Mouse (Mus musculus) myocyte (in vitro differentiated cells): Measurements from ENCODE around the gene Itga3.

Experiments used
- E2F4 ChIP-seq: IDR thresholded peaks from one replicate; pipeline ENCODE4 v1.6.1; 2011; ENCODE audit warnings: mild to moderate bottlenecking, control low read depth, moderate library complexity; ENCODE audit not compliant: insufficient read depth
- MAX ChIP-seq: IDR thresholded peaks from one replicate; pipeline ENCODE4 v1.6.1; 2011; ENCODE audit warnings: low read depth, mild to moderate bottlenecking, control low read depth
- MYOD1 ChIP-seq, 3 experiments: IDR thresholded peaks; one replicate each; pipeline ENCODE4 v1.6.1; 2011; ENCODE audit warnings: control low read depth in 2 of 3, low read depth in 2 of 3, mild to moderate bottlenecking in 2 of 3, moderate library complexity in 1 of 3; ENCODE audit not compliant: insufficient read length in 2 of 3, control insufficient read depth in 1 of 3
- POLR2A ChIP-seq: IDR thresholded peaks from one replicate; pipeline ENCODE4 v1.6.1; 2011; ENCODE audit warnings: low read depth, mild to moderate bottlenecking, control low read depth, moderate library complexity; ENCODE audit not compliant: insufficient read length
- POLR2AphosphoS2 ChIP-seq: IDR thresholded peaks from one replicate; pipeline ENCODE4 v1.6.1; 2011; ENCODE audit warnings: low read depth, control low read depth; ENCODE audit not compliant: insufficient read length
- REST ChIP-seq: IDR thresholded peaks from one replicate; pipeline ENCODE4 v1.6.1; 2011; ENCODE audit warnings: mild to moderate bottlenecking, control low read depth, moderate library complexity; ENCODE audit not compliant: insufficient read depth, insufficient read length
- TCF12 ChIP-seq: IDR thresholded peaks from one replicate; pipeline ENCODE4 v1.6.1; 2011; ENCODE audit warnings: mild to moderate bottlenecking, control low read depth; ENCODE audit not compliant: poor library complexity, insufficient read depth, severe bottlenecking

DNA sequence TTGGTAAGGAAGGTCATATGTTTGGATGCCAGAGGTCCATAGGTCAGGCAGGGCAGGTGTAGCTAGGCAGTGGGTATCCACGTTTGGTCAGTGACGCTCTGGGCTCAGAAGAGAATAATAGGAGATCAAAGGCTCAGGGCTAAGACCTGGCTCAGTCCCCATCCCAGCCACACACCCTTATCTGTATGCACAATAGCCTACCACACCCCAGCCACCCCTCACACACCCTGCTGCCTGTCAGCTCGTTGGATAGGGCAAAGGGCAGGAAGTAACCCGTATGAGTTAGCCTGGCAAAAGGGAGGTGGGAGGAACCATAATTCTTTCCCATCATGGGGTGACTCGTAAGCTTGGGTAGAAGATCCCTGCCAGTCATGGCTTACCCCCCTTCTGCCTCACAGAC is 79.0 kb downstream of the Itga3 start:
- no peak for TF ChIP-seq POLR2A
- no peak for TF ChIP-seq REST
- TF ChIP-seq MYOD1 (IDR thresholded peaks at IDR 0.05; ENCODE audit: control insufficient read depth in 1 of 3, insufficient read length in 2 of 3, low read depth in 2 of 3) = no peak
- no peak for TF ChIP-seq POLR2AphosphoS2
- TF ChIP-seq E2F4 = no peak
- TF ChIP-seq TCF12 = no peak
- TF ChIP-seq MAX = no peak
